Mouse (Mus musculus): Measurements from ENCODE around the gene Olfr955.

GRCm38 (mm10) chr9:39518595-39518994 is 46.9 kb upstream of the Olfr955 start:
- TF ChIP-seq POLR2A (IDR thresholded peaks at IDR 0.05; ENCODE audit: control insufficient read depth, low read depth, low read length), result no peak
- no peak for TF ChIP-seq CTCF (IDR thresholded peaks at IDR 0.05; ENCODE audit: control insufficient read depth, insufficient read depth, insufficient replicate concordance, low read depth, low read length)
